Mouse (Mus musculus) left cerebral cortex, adult 8-10 months (tissue): ENCODE data around the gene Fam216a. TPM values are rescaled to one million over a fixed set of nuclear protein-coding genes. Genes with fewer than 3 reads are reported as not detected.

Source experiments
- DNase-seq, 2 experiments: peaks; one replicate each; pipeline ENCODE4 v3.0.0; 2022; ENCODE audit warnings: low spot score in 2 of 2
- total RNA-seq, 4 experiments: library from RNA; stranded (reverse); gene quantifications; 2 replicates each; pipeline ENCODE4 v1.2.4; 2022

The Fam216a gene
- total RNA-seq, 4 experiments from 2014 or later: 66.1 to 74.2 (median 70.7) TPM

DNA sequence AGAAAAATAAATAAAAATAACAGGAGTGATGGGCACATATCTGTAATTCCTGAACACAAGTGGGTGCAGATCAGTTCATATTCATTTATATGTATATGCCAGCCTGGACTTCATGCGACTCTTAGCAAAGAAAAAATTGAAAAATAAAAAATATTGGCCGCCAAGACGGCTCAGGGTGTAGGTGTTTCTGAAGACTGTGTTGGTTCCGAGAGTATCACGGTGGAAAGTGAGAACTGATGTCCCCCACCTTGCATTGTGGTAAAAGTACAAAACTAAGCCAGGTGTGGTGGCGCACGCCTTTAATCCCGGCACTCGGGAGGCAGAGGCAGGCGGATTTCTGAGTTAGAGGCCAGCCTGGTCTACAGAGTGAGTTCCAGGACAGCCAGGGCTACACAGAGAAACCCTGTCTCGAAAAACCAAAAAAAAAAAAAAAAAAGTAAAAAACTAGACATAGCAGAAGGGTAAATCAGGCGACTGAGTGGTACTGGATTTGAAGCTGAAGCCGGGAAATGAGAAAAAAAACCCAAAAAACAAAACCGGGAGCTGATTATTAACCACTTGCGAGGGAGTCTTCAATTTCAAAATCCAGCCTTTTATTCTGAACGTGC lies 19.1 kb upstream of the Fam216a start:
- no peak for DNase-seq

DNA sequence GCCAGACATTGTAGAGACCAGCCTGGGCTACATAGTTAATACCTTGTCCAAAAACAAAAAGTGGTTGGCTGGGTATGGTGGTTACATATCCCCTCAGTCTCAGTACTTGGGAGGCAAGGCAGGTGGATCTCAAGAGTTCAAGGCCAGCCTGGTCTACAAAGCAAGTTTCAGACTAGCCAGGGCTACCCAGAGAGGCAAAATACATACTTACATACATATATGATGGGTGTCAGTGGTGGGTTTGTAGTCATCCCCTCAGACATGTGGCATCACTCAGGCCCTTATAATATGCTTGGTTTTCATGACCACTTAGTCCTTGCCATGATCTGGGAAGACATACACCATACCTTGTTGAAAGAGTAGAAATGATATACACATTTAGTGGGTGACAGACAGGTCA lies 18.5 kb upstream of the Fam216a start:
- DNase-seq: no peak

DNA sequence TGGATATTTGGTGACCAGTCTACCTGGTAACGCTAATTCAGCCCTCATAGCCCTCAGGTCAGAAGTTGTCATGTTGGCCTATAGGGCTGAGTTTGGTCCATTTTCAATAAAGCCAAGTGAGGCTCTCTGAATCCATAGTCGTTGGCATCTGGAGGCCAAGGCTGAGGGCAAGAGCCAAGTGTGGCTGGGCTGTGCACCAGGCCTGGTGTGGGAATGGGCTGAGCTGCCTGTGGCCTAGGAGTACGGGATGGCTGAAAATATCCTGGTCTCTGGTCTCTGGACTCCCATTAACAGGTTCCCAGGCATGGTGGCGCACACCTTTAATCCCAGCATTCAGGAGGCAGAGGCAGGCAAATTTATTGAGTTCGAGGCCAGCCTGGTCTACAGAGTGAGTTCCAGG lies 17.8 kb upstream of the Fam216a start:
- no peak for DNase-seq

- DNase-seq: peak; percentile 54 to 75
Measured at GRCm38 (mm10) chr5:122379374-122380155, 7.4 kb upstream of the Fam216a start.

DNA sequence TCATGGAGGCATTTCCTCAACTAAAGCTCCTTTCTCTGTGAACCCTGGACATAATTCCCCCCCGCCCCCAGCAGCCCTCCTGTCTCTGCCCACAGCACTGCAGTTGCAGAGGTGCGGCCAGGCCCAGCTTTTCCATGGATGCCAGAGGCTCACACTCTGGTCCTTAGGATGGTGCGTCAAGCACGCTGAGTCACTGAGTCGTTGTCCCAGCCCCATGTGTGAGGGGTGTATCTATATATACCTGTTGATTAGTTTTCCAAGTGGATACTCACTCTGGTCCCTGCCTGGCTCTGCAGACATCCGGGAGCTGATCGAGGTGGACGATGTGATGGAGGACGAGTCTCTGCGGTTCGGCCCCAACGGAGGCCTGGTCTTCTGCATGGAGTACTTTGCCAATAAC lies 6.0 kb upstream of the Fam216a start:
- DNase-seq: no peak

DNA sequence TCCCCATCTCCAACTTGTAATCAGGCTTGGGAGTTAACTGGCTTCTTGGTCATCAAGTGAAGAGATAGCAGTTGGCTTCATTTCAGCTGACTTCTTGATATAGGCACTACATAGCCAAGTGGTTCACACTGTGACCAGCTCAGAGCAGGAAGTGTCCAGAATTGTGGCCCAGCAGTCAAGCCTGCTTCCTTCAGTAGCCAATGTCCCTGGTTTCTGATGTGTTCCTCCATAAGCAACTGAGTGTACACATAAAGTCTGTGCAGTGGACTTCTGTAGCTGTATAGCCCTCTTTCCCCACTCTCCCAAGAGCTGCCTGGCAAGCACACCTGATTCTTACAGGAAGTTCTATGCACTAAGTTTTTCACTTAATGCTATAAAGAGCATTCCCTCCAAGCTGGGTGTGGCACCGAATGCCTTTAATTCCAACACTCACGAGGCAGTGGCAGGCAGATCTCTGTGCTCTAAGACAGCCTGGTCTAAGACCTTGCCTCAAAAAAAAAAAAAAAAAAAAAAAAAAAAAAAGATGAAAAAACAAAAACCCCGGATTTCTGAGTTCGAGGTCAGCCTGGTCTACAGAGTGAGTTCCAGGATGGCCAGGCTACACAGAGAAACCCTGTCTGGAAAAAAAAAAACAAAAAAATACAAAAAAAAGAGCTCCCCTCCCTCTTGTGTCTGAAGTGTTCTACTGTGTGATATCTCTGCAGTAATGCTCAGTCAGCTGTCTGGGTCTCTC lies 5.1 kb upstream of the Fam216a start:
- no peak for DNase-seq

GRCm38 (mm10) chr5:122372878-122373277 lies 714 bp upstream of the Fam216a start:
- no peak for DNase-seq

GRCm38 (mm10) chr5:122371591-122372191 lies 473 bp downstream of the Fam216a start, which contains the start of gene Gpn3:
Gene Gpn3 (plus strand): TSS chr5:122371876.
- no peak for DNase-seq

- no peak for DNase-seq
Measured at GRCm38 (mm10) chr5:122354492-122355067, 17.6 kb downstream of the Fam216a start.

DNA sequence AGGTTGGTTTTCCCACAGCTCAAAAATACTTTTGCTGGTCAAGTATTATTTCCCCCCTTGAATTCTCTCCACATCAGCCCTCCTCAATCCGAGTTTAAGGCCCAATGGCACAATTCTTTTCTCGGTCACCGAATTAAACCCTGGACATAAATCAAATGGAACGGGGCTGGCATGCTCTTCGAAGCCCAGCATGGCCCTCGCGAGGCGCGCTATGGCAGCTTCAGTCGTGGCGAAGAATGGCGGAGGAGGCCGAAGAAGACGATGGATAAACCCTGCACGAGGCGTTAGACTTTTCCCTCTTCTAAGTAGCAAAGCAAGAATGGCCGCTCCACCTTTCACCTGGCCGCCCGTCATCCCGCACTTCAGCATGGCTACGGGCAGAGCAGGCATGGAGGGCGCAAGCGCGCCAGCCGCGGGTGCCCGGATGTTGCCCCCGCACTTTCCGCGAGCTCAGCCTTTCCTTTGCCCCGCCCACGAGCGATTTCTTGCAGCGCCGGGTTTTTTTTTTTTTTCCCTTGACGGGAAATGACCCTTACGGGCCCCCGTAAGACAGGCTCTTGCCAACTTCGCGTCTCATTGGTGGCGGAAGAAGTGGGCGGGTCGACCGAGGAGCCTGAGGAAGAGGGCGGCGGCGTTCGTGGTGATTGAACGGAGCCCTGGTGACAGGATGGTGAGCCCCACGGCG lies 18.2 kb downstream of the Fam216a start, which contains the start of the genes Rad9b and Vps29:
Gene Rad9b, minus strand, starts transcription at position 427 of the 685 bp plus-strand sequence.
Gene Vps29, plus strand, starts transcription at position 563 of the 685 bp plus-strand sequence.
- peak; percentile 97 for DNase-seq

- no peak for DNase-seq
Measured at GRCm38 (mm10) chr5:122345777-122346176, 26.4 kb downstream of the Fam216a start.

DNA sequence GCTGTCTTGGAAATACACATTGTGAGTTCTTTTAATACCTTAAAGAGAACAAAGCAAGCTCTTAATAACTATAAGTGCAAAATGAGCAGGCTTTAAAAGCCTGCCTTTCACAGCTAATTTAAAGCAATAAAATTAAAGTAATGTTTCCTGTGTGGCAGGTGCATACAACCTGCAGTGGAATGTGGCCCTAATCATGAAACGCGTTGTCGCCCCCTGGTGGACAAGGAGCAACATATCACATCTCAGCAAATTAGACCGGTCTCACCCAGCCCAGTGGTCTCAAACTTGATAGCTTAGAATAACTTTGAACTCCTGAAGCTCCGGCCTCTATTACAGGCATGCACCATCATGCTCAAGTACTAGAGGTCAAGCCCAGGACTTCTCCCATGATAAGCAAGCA lies 27.9 kb downstream of the Fam216a start:
- peak in 1 of 2 experiments; percentile 32 for DNase-seq

DNA sequence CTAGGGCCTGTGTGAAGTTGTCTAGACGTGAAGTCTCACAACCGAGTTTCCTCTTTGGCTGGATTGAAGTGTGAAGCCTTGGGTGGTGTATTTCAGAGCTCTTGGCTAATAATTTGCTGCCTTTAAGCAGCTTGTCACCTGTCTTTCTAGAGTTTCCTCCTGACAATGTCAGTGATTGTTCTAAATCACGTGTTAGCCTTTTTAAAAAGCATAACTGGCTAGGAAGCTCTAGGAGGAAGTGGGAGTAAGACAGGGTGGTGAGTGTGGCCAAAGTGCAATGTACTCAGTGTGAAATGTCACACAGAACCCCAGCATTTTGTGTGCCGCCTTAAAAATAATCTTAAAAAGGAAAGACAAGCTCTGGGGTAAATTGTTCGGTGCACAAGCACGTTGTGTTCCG lies 28.4 kb downstream of the Fam216a start:
- DNase-seq: no peak

GRCm38 (mm10) chr5:122342874-122343273 lies 29.3 kb downstream of the Fam216a start:
- DNase-seq: no peak

DNA sequence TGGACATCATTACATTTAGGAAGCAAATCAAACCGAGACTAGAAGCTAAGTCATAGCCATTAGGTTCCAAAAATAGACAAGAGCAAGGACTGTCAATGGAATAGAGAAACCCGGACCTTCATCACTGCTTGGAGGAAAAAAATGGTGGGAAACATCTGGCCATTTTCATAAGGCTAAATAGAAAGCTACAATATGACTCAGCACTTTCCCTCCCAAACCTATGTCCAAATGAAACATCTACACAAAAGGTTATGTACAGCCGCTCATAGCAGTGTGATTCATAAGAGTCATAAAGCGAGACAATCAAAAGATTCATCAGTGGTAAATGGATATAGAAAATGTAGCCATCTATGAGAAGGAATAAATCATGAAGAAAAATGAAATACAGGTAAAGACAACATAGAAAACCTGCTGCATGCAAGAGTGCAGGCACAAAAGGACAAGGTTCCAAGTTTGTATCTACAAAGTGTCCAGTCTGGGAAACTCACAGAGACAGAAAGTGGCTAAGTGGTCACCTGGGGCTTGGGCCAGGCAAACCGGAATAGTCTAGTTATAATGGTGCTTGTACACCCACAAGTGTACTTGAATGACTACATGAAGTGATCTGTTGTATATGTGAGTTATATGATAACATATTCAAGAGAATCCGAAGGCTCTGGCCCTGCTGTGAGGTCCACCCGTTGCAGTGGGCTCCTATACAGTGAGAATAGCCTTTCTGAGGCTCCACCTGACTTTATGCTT lies 35.4 kb downstream of the Fam216a start:
- DNase-seq: no peak

DNA sequence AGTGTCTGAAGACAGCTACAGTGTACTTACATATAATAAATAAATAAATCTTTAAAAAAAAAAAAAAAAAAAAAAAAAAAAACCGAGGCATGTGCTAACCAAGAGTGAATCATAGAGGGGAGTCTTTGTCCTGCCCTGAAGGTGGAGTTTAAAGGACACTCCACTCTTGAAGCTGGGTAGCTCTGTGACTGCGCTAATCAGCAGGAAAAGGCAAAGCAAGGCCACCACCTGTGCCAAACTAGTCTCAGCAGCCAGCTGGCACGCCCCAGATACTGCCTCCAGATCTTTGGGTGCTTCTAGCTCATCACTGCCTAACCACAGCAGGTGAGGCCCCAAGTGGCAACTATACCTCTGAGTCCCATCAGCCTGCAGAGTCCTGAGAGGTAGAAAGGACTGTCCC lies 37.5 kb downstream of the Fam216a start:
- DNase-seq: no peak

GRCm38 (mm10) chr5:122330269-122330668 lies 41.9 kb downstream of the Fam216a start:
- DNase-seq: no peak

DNA sequence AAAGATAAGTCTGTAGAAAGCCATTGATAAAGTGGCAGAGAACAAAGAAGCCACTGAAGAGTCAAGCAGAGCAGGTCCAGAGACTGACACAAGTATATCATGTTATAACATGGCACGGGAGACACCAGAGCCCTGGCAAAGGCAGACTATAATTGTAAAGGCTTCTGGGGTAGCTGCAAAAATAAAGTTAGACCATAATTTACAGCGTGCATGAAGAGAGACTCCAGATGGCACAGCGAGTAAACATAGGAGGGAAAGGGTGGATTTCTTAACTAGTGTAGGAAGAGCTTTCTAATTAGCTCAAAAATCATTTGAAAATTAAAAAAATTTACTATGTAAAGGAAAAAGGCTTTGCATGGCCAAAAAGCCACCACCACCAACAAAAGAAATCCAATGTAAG lies 44.9 kb downstream of the Fam216a start:
- no peak for DNase-seq

- DNase-seq: no peak
Measured at GRCm38 (mm10) chr5:122325477-122325876, 46.7 kb downstream of the Fam216a start.
